Mouse (Mus musculus) testis, adult 2 months (tissue): ENCODE results near the gene Rab8b.

Experiments used
- CTCF ChIP-seq: fragments of 200-500 bp; IDR thresholded peaks from 2 replicates; pipeline ENCODE4 v1.5.1; 2012; ENCODE audit warnings: low read depth, mild to moderate bottlenecking, inconsistent platforms, low read length, moderate library complexity; ENCODE audit not compliant: control insufficient read depth, insufficient read depth, insufficient replicate concordance
- POLR2A ChIP-seq: fragments of 200-500 bp; IDR thresholded peaks from 2 replicates; pipeline ENCODE4 v1.6.1; 2012; ENCODE audit warnings: low read depth, mild to moderate bottlenecking, inconsistent platforms, low read length, moderate library complexity; ENCODE audit not compliant: control insufficient read depth

DNA sequence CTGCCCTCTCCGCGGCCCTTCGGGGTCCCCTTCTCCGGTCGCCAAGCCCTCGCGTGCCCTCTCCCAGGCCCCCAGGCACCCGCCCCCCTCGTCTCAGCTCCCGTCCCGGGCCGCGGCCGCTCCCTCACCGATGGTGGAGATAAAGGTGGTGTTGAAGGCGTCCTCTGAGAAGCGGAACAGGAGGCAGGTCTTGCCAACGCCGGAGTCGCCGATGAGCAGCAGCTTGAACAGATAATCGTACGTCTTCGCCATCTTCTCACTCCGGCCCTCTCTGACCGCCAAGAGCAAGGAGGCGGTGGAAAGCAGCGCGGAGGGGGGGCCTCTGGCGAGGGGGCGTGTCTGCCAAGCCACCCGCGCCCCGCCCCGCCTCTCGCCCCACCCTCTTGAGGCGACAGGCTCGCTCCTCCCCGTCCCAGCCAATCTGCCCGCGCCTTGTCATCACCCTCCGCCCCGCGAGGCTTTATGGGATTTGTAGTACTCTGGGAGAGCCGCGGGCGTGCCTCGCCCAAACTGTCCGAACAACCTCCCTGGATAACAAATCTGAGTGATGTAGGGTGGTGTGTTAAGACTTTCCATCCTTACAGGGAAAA, at the start of gene Rab8b:
- TF ChIP-seq CTCF (no peak), POLR2A (peak; percentile 75)
